Mouse (Mus musculus) kidney, embryonic 14.5 days (tissue): ENCODE measurements around the gene Sgsm2. TPM values are rescaled to one million over a fixed set of nuclear protein-coding genes. Genes with fewer than 3 reads are reported as not detected.

Source experiments
- ATAC-seq: fragments of 200-750 bp; cut with Nextera tagmentation; 2 replicates; pipeline ENCODE4 v1.8.0; 2017; ENCODE audit warnings: moderate number of reproducible peaks, mild to moderate bottlenecking, moderate TSS enrichment, moderate library complexity; ENCODE audit not compliant: low FRiP score, low TSS enrichment
- H3K27ac ChIP-seq: fragments of 300-500 bp; sonication (generic); 2 replicates; pipeline ENCODE4 v1.5.1; 2014; ENCODE audit warnings: low read depth, mild to moderate bottlenecking, low read length, moderate library complexity, mixed read lengths
- H3K27me3 ChIP-seq: fragments of 300-500 bp; sonication (generic); 2 replicates; pipeline ENCODE4 v1.6.1; 2014; ENCODE audit warnings: mild to moderate bottlenecking, low read length; ENCODE audit not compliant: control insufficient read depth, insufficient read depth
- H3K36me3 ChIP-seq: fragments of 300-500 bp; sonication (generic); 2 replicates; pipeline ENCODE4 v1.6.1; 2014; ENCODE audit warnings: low read length, mixed read lengths; ENCODE audit not compliant: control insufficient read depth, insufficient read depth
- H3K4me1 ChIP-seq: fragments of 300-500 bp; sonication (generic); 2 replicates; pipeline ENCODE4 v1.6.1; 2014; ENCODE audit warnings: low read length, mixed read lengths; ENCODE audit not compliant: control insufficient read depth, insufficient read depth
- H3K4me2 ChIP-seq: fragments of 300-500 bp; sonication (generic); replicated peaks from 2 replicates; pipeline ENCODE4 v1.6.1; 2014; ENCODE audit warnings: low read depth, mild to moderate bottlenecking, low read length
- H3K4me3 ChIP-seq: fragments of 300-500 bp; sonication (generic); 2 replicates; pipeline ENCODE4 v1.5.1; 2014; ENCODE audit warnings: mild to moderate bottlenecking, low read length
- H3K9ac ChIP-seq: fragments of 300-500 bp; sonication (generic); 2 replicates; pipeline ENCODE4 v1.6.1; 2014; ENCODE audit warnings: low read depth, mild to moderate bottlenecking, low read length, moderate library complexity
- H3K9me3 ChIP-seq: fragments of 300-500 bp; sonication (generic); 2 replicates; pipeline ENCODE4 v1.6.1; 2016; ENCODE audit warnings: low read length; ENCODE audit not compliant: control insufficient read depth
- WGBS: fragments of 180-500 bp; shearing (Covaris S2); extraction: QIAGEN DNeasy Blood & Tissue Kit; methylation state at CpG from one replicate; pipeline ENCODE4 v1.1.7; 2014; 5-methylcytosine and 5-hydroxymethylcytosine counted together
- polyA plus RNA-seq: library from polyadenylated mRNA; unstranded; fragments of >200 nt; fragmentation: Nextera tagmentation; extraction: Ambion mirVana; gene quantifications from 2 replicates; pipeline ENCODE4 v1.2.1, GENCODE M21; 2014

Gene Sgsm2
- polyA plus RNA-seq, 1 experiment from 2014 or later, result 5.7 TPM

GRCm38 (mm10) chr11:74919249-74919648, 22.4 kb upstream of the Sgsm2 start:
- WGBS, result 51% methylated on average over 6 of the region's 6 CpGs
- Histone ChIP-seq H3K9ac (no peak overlapping the region), H3K27me3 (no peaks in the 10 kb centered on the region), H3K4me3 (no peak overlapping the region), H3K36me3 (peaks cover 15% of the 10 kb centered on the region), H3K4me2 (no peak overlapping the region), H3K4me1 (no peaks in the 10 kb centered on the region), H3K9me3 (no peaks in the 10 kb centered on the region), H3K27ac (no peak overlapping the region)
- no peak for ATAC-seq

GRCm38 (mm10) chr11:74912492-74912891, 15.6 kb upstream of the Sgsm2 start:
- 90% methylated on average over 3 of the region's 3 CpGs for WGBS
- Histone ChIP-seq H3K9me3 (no peaks in the 10 kb centered on the region), H3K4me1 (no peaks in the 10 kb centered on the region), H3K4me3 (no peak overlapping the region), H3K36me3 (peaks cover 28% of the 10 kb centered on the region), H3K27ac (no peak overlapping the region), H3K27me3 (no peaks in the 10 kb centered on the region), H3K9ac (no peak overlapping the region), H3K4me2 (no peak overlapping the region)
- ATAC-seq, result no peak

- H3K27ac ChIP-seq, result no peak overlapping the region
- H3K9me3 ChIP-seq, result no peaks in the 10 kb centered on the region
- H3K4me2 ChIP-seq, result no peak overlapping the region
- no peaks in the 10 kb centered on the region for H3K27me3 ChIP-seq
- ATAC-seq, result no peak
- WGBS, result 95% methylated on average over 4 of the region's 4 CpGs
- no peak overlapping the region for H3K9ac ChIP-seq
- H3K36me3 ChIP-seq, result peaks cover 51% of the 10 kb centered on the region
- no peaks in the 10 kb centered on the region for H3K4me1 ChIP-seq
- H3K4me3 ChIP-seq, result no peak overlapping the region
Measured at GRCm38 (mm10) chr11:74909978-74910377, 13.1 kb upstream of the Sgsm2 start.

- no peak overlapping the region for H3K9ac ChIP-seq
- WGBS, result 68% methylated on average over 12 of the region's 12 CpGs
- H3K4me1 ChIP-seq, result no peaks in the 10 kb centered on the region
- no peak overlapping the region for H3K4me3 ChIP-seq
- H3K27me3 ChIP-seq, result no peaks in the 10 kb centered on the region
- H3K4me2 ChIP-seq, result no peak overlapping the region
- H3K27ac ChIP-seq, result no peak overlapping the region
- H3K36me3 ChIP-seq, result peaks cover 63% of the 10 kb centered on the region
- no peak for ATAC-seq
- H3K9me3 ChIP-seq, result no peaks in the 10 kb centered on the region
Measured at GRCm38 (mm10) chr11:74908618-74909399, 11.9 kb upstream of the Sgsm2 start.

- no peak for ATAC-seq
- H3K36me3 ChIP-seq, result peaks cover 73% of the 10 kb centered on the region
- H3K27ac ChIP-seq, result no peak overlapping the region
- no peaks in the 10 kb centered on the region for H3K27me3 ChIP-seq
- H3K9ac ChIP-seq, result no peak overlapping the region
- no peak overlapping the region for H3K4me3 ChIP-seq
- no peaks in the 10 kb centered on the region for H3K4me1 ChIP-seq
- WGBS, result 92% methylated on average over 6 of the region's 6 CpGs
- H3K4me2 ChIP-seq, result no peak overlapping the region
- no peaks in the 10 kb centered on the region for H3K9me3 ChIP-seq
Measured at GRCm38 (mm10) chr11:74907850-74908249, 11.0 kb upstream of the Sgsm2 start.

- Histone ChIP-seq H3K27ac (no peak overlapping the region), H3K4me3 (no peak overlapping the region), H3K9me3 (no peaks in the 10 kb centered on the region), H3K4me2 (no peak overlapping the region), H3K27me3 (no peaks in the 10 kb centered on the region), H3K4me1 (0 out of 2 replicates have a peak, but pooled peaks cover 7% of the 10 kb centered on the region), H3K36me3 (peaks cover 80% of the 10 kb centered on the region), H3K9ac (no peak overlapping the region)
- WGBS, result 93% methylated on average over 5 of the region's 5 CpGs
- ATAC-seq, result no peak
Measured at GRCm38 (mm10) chr11:74902416-74902815, 5.6 kb upstream of the Sgsm2 start.

- H3K27ac ChIP-seq, result no peak overlapping the region
- peaks cover 72% of the 10 kb centered on the region for H3K36me3 ChIP-seq
- no peak overlapping the region for H3K4me3 ChIP-seq
- no peak overlapping the region for H3K9ac ChIP-seq
- WGBS, result 89% methylated on average over 6 of the region's 6 CpGs
- no peaks in the 10 kb centered on the region for H3K9me3 ChIP-seq
- ATAC-seq, result no peak
- 0 out of 2 replicates have a peak, but pooled peaks cover 7% of the 10 kb centered on the region for H3K4me1 ChIP-seq
- H3K4me2 ChIP-seq, result no peak overlapping the region
- no peaks in the 10 kb centered on the region for H3K27me3 ChIP-seq
Measured at GRCm38 (mm10) chr11:74901555-74901954, 4.7 kb upstream of the Sgsm2 start.

- H3K4me3 ChIP-seq, result peak overlapping the region; percentile 77
- H3K36me3 ChIP-seq, result peaks cover 41% of the 10 kb centered on the region
- H3K27me3 ChIP-seq, result no peaks in the 10 kb centered on the region
- H3K4me2 ChIP-seq, result peak overlapping the region; percentile 98
- H3K4me1 ChIP-seq, result 0 out of 2 replicates have a peak, but pooled peaks cover 7% of the 10 kb centered on the region
- 1% methylated on average over 7 of the region's 7 CpGs for WGBS
- ATAC-seq, result no peak
- H3K27ac ChIP-seq, result peak overlapping the region; percentile 75; the same call in 1 of the 2 replicates
- H3K9me3 ChIP-seq, result no peaks in the 10 kb centered on the region
- peak overlapping the region; percentile 83 for H3K9ac ChIP-seq
Measured at GRCm38 (mm10) chr11:74898517-74898827, 1.6 kb upstream of the Sgsm2 start.

GRCm38 (mm10) chr11:74897678-74898516, 1.0 kb upstream of the Sgsm2 start, which contains the start of gene Tsr1:
Gene Tsr1 (plus strand): TSS chr11:74898071.
- Histone ChIP-seq H3K27me3 (no peaks in the 10 kb centered on the region), H3K36me3 (peaks cover 35% of the 10 kb centered on the region), H3K4me3 (peak within 1 kb of the TSS; percentile 77), H3K4me1 (0 out of 2 replicates have a peak, but pooled peaks cover 7% of the 10 kb centered on the region), H3K9ac (peak within 1 kb of the TSS; percentile 83), H3K9me3 (no peaks in the 10 kb centered on the region), H3K4me2 (peak within 1 kb of the TSS; percentile 98), H3K27ac (peak within 1 kb of the TSS; percentile 85)
- WGBS, result under 1% methylated on average over 54 of the region's 54 CpGs
- ATAC-seq, result peak; percentile 88
